Mouse (Mus musculus) intestine, embryonic 14.5 days (tissue): Measurements from ENCODE around the gene Mtfr2. TPM values are rescaled to one million over a fixed set of nuclear protein-coding genes. Genes with fewer than 3 reads are reported as not detected.

Experiments used
- ATAC-seq: fragments of 200-750 bp; cut with Nextera tagmentation; replicated peaks from 2 replicates; pipeline ENCODE4 v1.8.0; 2017; ENCODE audit warnings: low read depth, moderate number of reproducible peaks, moderate TSS enrichment, moderate library complexity; ENCODE audit not compliant: low FRiP score, low TSS enrichment
- DNase-seq: peaks from one replicate; pipeline ENCODE4 v3.0.0-alpha.2; 2018; ENCODE audit warnings: low spot score
- H3K27ac ChIP-seq: fragments of 300-500 bp; sonication (generic); 2 replicates; pipeline ENCODE4 v1.5.1; 2014; ENCODE audit warnings: low read depth, mild to moderate bottlenecking, control low read depth
- H3K27me3 ChIP-seq: fragments of 300-500 bp; sonication (generic); replicated peaks from 2 replicates; pipeline ENCODE4 v1.6.1; 2014; ENCODE audit warnings: low read length, control low read depth; ENCODE audit not compliant: control insufficient read depth, insufficient read depth
- H3K36me3 ChIP-seq: fragments of 300-500 bp; sonication (generic); 2 replicates; pipeline ENCODE4 v1.6.1; 2014; ENCODE audit warnings: low read length, control low read depth; ENCODE audit not compliant: control insufficient read depth, insufficient read depth
- H3K4me1 ChIP-seq: fragments of 300-500 bp; sonication (generic); replicated peaks from 2 replicates; pipeline ENCODE4 v1.6.1; 2014; ENCODE audit warnings: low read length, control low read depth, mixed read lengths; ENCODE audit not compliant: control insufficient read depth, insufficient read depth
- H3K4me2 ChIP-seq: fragments of 300-500 bp; sonication (generic); 2 replicates; pipeline ENCODE4 v1.6.1; 2014; ENCODE audit warnings: low read length
- H3K4me3 ChIP-seq: fragments of 300-500 bp; sonication (generic); 2 replicates; pipeline ENCODE4 v1.5.1; 2014; ENCODE audit warnings: low read depth, low read length, control low read depth, mixed read lengths
- H3K9ac ChIP-seq: fragments of 300-500 bp; sonication (generic); 2 replicates; pipeline ENCODE4 v1.6.1; 2014; ENCODE audit warnings: mild to moderate bottlenecking, low read length
- H3K9me3 ChIP-seq: fragments of 300-500 bp; sonication (generic); 2 replicates; pipeline ENCODE4 v1.6.1; 2016; ENCODE audit warnings: low read length, control low read depth; ENCODE audit not compliant: control insufficient read depth
- WGBS: fragments of 180-500 bp; shearing (Covaris S2); extraction: QIAGEN DNeasy Blood & Tissue Kit; methylation state at CpG from one replicate; pipeline ENCODE4 v1.1.7; 2014; 5-methylcytosine and 5-hydroxymethylcytosine counted together
- polyA plus RNA-seq: library from polyadenylated mRNA; unstranded; fragments of >200 nt; fragmentation: Nextera tagmentation; extraction: Ambion mirVana; gene quantifications from 2 replicates; pipeline ENCODE4 v1.2.1, GENCODE M21; 2014

Mtfr2 gene
- polyA plus RNA-seq, 1 experiment from 2014 or later = 2.7 TPM

DNA sequence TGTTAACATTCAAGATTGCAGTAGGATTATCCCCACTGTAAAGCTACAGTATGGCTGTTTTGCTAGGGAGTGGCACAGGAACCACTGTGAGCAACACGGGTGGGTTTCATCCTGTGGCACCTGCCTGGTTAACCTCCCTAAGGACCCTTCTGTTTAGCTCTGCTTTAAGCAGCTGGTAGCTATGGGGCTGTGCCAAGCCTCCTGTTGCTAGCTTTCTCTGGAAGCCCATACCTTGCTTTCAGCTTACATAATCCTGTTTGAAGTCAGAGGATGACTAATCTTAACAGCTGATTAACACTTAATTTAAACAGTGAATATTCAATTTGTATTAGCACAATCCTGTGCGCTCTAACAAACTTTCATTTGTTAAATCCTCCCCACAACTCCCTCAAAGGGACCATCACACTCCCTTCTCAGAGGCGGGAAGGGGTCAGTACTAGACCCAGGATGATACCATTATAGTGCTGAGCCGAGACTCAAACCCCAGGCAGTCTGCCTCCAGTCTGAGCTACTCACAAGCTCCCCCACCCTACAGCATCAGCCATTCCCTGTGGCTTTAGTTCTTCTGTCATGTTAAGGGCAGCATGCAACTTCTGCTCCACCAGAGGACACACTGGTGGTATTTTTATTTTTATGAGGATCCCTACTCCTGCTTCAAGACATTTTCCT lies 15.0 kb downstream of the Mtfr2 start:
- WGBS = 75% methylated on average over 4 of the region's 4 CpGs
- no peaks in the 10 kb centered on the region for H3K9me3 ChIP-seq
- DNase-seq (no peak), ATAC-seq (no peak)
- H3K36me3 ChIP-seq = peaks cover 11% of the 10 kb centered on the region
- H3K4me3 ChIP-seq = no peak overlapping the region
- H3K9ac ChIP-seq = no peak overlapping the region
- no peak overlapping the region for H3K4me2 ChIP-seq
- H3K27ac ChIP-seq = no peak overlapping the region
- H3K27me3 ChIP-seq = no peaks in the 10 kb centered on the region
- H3K4me1 ChIP-seq = no peaks in the 10 kb centered on the region

DNA sequence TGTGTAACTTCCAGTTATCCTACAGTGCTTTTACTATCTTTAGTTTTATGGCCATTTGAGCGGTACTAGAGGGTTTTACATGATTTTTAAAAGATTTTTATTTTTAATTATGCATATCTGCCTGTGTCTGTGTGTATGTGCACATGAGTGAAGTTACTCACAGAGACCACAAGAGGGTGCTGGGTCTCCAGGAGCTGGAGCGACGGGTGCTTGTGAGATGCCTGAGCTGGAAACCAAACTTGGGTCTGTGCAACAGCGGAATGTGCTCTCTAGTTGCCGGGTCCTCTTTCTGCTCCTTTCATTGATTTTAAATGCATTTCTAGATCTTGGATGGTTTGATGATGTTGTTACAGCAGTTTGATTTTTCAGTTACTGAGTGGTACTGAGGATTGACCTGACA lies 24.5 kb downstream of the Mtfr2 start:
- 95% methylated on average over 5 of the region's 5 CpGs for WGBS
- no peak for ATAC-seq

DNA sequence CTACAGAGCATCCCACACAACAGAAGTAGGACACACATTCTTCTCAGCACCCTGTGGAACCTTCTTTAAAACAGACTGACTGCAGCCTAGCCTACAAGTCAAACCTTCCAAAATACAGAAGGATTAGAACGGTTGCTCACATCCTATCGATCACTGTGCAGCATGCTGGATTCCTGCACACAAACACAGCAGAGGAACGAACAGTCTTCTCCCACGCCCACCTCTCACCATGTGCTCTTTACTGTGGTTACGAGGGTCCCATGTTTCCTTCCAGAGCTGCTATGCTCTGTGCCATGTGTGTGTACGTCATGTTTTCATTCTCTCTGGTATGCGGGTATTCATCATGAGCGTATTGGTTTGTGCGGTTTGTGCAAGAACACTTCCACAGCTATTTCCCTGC lies 30.1 kb downstream of the Mtfr2 start:
- H3K9ac ChIP-seq = no peak overlapping the region
- no peaks in the 10 kb centered on the region for H3K4me1 ChIP-seq
- DNase-seq = no peak
- no peak overlapping the region for H3K4me3 ChIP-seq
- no peak overlapping the region for H3K4me2 ChIP-seq
- no peaks in the 10 kb centered on the region for H3K27me3 ChIP-seq
- no peaks in the 10 kb centered on the region for H3K9me3 ChIP-seq
- no peak for ATAC-seq
- no peak overlapping the region for H3K27ac ChIP-seq
- H3K36me3 ChIP-seq = no peaks in the 10 kb centered on the region
- 88% methylated on average over 9 of the region's 9 CpGs for WGBS

More for the DNA sequence above, 24.5 kb downstream of the Mtfr2 start:
- no peak for DNase-seq
- no peaks in the 10 kb centered on the region for H3K27me3 ChIP-seq
- no peak overlapping the region for H3K27ac ChIP-seq
- no peaks in the 10 kb centered on the region for H3K36me3 ChIP-seq
- no peaks in the 10 kb centered on the region for H3K9me3 ChIP-seq
- no peak overlapping the region for H3K4me2 ChIP-seq
- no peaks in the 10 kb centered on the region for H3K4me1 ChIP-seq
- no peak overlapping the region for H3K9ac ChIP-seq
- no peak overlapping the region for H3K4me3 ChIP-seq

DNA sequence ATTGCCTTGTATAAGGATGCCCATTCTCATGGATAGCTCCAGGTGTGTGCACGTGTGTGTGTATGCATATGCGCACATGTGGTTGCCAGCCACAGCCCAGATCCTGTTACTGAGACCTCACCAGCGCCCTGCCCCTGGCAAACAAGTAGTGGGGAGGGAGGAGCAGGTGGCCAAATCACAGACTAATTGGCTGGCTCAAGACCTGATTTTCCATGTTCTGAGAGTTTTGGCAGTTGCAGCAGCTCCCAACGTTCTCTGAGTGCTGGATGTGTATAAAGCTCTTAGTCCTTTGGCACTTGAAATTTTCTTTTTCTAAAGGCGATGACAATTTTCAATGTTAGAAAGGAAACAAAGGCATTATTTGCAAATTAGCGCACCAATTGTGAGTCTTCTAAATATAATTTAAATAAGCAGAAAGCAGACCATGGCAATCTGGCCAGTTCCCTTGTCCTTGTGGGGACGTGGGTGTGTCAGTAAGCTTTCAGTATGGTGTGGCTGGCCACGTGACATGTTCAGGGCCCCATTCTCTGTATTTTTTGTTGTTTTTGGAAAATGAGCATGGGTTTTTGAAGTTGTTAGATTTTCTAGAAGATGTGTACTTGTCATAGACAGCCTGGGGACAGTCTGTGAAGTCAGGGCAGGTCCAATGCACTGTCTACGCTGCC lies 31.6 kb downstream of the Mtfr2 start:
- H3K27ac ChIP-seq = no peak overlapping the region
- no peaks in the 10 kb centered on the region for H3K27me3 ChIP-seq
- ATAC-seq = no peak
- H3K36me3 ChIP-seq = no peaks in the 10 kb centered on the region
- no peak overlapping the region for H3K9ac ChIP-seq
- WGBS = 83% methylated on average over 9 of the region's 9 CpGs
- no peaks in the 10 kb centered on the region for H3K9me3 ChIP-seq
- DNase-seq = no peak
- H3K4me1 ChIP-seq = 0 out of 2 replicates have a peak, but pooled peaks cover 3% of the 10 kb centered on the region
- H3K4me2 ChIP-seq = no peak overlapping the region
- H3K4me3 ChIP-seq = no peak overlapping the region

DNA sequence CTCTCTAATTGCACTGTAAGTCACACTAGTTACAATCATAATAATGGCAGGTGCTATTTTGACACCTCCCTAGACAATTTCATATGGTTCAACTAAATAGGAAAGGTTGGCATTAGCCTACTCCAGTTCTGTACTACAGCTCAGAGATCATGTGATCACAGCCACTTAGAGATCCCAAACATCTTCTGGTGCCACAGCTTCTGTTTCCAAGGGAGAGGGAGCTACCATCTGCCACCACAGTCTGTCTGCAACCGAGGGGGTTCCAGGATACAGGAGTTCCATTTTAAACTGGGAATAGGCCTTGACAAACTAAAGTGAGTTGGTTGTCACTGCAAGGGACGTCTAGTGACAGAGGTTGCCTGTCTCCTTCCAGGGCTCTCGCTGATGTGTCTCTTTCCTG lies 33.2 kb downstream of the Mtfr2 start:
- H3K4me1 ChIP-seq = 0 out of 2 replicates have a peak, but pooled peaks cover 3% of the 10 kb centered on the region
- no peaks in the 10 kb centered on the region for H3K36me3 ChIP-seq
- H3K9me3 ChIP-seq = no peaks in the 10 kb centered on the region
- H3K4me3 ChIP-seq = no peak overlapping the region
- no peaks in the 10 kb centered on the region for H3K27me3 ChIP-seq
- H3K4me2 ChIP-seq = no peak overlapping the region
- no peak for ATAC-seq
- H3K27ac ChIP-seq = no peak overlapping the region
- WGBS = 88% methylated on average over 3 of the region's 3 CpGs
- no peak for DNase-seq
- H3K9ac ChIP-seq = no peak overlapping the region

DNA sequence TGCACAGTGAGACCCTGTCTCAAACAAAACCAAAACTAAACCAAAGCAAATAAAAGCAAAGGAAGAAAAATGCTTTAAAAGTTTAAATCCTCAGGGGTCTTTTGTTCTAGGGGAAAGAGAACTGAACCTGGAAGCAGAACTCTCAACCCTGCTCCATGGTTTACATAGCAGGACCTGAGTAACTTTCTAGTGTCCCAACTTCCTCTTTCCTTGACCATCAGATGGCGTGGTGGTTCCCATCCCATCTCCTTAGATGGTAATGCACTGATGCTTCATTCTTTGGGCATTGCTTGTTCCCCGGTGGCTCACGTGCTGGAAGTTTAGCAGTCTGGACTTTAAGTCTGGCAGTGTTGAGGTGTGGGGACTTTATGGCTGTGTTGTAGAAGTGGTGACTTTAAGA lies 33.8 kb downstream of the Mtfr2 start:
- Histone ChIP-seq H3K4me1 (0 out of 2 replicates have a peak, but pooled peaks cover 3% of the 10 kb centered on the region), H3K36me3 (no peaks in the 10 kb centered on the region), H3K4me2 (no peak overlapping the region), H3K4me3 (no peak overlapping the region), H3K9me3 (no peaks in the 10 kb centered on the region), H3K27me3 (no peaks in the 10 kb centered on the region), H3K27ac (no peak overlapping the region), H3K9ac (no peak overlapping the region)
- whole genome bisulfite sequencing = 83% methylated on average over 3 of the region's 3 CpGs
- DNase-seq = no peak
- no peak for ATAC-seq

DNA sequence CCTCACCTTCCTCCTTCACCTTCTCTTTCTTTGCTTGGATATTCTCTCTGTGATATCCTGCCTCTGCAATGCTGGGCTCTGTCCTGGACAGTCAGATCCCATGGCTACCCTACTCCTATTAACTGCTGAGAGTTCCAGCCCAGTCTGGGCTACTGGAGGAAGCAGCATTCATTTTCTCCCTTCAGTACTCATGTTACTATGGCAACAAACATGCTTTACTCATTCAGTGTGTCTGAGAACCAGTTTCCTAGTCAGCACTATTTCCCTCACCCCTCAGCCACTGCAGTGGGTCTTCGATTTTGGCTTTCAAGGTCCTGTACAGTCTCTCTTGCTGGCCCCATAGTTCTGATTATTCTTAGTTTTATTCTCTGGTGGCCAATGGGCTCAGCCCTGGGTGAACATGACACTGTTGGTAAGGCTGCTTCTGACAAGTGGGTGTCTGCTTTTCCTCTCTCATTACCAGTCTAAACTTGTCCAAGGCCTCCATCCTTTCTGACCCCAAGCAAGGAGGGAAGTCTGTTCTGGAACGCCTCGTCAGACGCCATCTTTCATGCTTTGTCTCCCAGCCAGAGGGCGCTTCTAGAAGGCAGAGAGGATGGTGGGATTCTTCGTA lies 35.3 kb downstream of the Mtfr2 start:
- Histone ChIP-seq H3K27me3 (no peaks in the 10 kb centered on the region), H3K4me1 (0 out of 2 replicates have a peak, but pooled peaks cover 3% of the 10 kb centered on the region), H3K4me2 (no peak overlapping the region), H3K4me3 (no peak overlapping the region), H3K9me3 (no peaks in the 10 kb centered on the region), H3K27ac (no peak overlapping the region), H3K9ac (no peak overlapping the region), H3K36me3 (no peaks in the 10 kb centered on the region)
- WGBS = 61% methylated on average over 6 of the region's 6 CpGs
- DNase-seq = no peak
- no peak for ATAC-seq

DNA sequence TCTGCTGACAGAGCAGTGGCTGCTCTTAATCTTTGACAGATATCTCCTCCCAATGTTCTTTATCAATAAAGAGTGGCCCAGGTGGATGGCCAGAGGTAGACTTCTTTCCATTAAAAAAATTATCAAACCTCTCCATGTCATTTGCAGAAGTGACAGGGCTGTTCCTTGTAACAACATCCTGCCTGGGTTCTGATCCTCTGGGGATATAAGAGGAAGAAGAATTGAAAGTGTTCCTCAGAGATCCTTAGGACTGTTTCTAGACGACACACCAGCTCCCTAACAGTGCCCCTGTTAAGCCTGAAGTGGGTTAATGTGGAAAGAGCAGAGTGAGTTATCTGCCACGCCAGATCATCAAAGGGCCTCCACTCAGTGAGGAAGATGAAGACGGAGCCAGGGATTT lies 43.0 kb downstream of the Mtfr2 start:
- Histone ChIP-seq H3K27ac (no peak overlapping the region), H3K4me1 (no peaks in the 10 kb centered on the region), H3K4me3 (no peak overlapping the region), H3K9ac (no peak overlapping the region), H3K36me3 (no peaks in the 10 kb centered on the region), H3K27me3 (no peaks in the 10 kb centered on the region), H3K9me3 (no peaks in the 10 kb centered on the region), H3K4me2 (no peak overlapping the region)
- WGBS = 69% methylated on average over 3 of the region's 3 CpGs
- no peak for ATAC-seq
- no peak for DNase-seq
